Mouse (Mus musculus) forebrain, embryonic 16.5 days (tissue): Measurements from ENCODE around the gene Ccdc114. TPM values are rescaled to one million over a fixed set of nuclear protein-coding genes. Genes with fewer than 3 reads are reported as not detected.
A peak's percentile ranks its signal among the peaks of the same experiment; 100 is the strongest.
"Not testable (repeated sequence)": the region's sequence is repeated elsewhere in the genome, so short reads cannot be mapped to it uniquely, and the experiment has no call there.

Source experiments
- ATAC-seq: fragments of 200-750 bp; cut with Nextera tagmentation; 2 replicates; pipeline ENCODE4 v1.8.0; 2017; ENCODE audit warnings: mild to moderate bottlenecking, moderate library complexity
- H3K27ac ChIP-seq: fragments of 300-500 bp; sonication (generic); 2 replicates; pipeline ENCODE4 v1.5.1; 2014; ENCODE audit warnings: low read length, control low read depth
- H3K27me3 ChIP-seq: fragments of 300-500 bp; sonication (generic); replicated peaks from 2 replicates; pipeline ENCODE4 v1.6.1; 2014; ENCODE audit warnings: low read length; ENCODE audit not compliant: control insufficient read depth, insufficient read depth
- H3K36me3 ChIP-seq: fragments of 300-500 bp; sonication (generic); 2 replicates; pipeline ENCODE4 v1.6.1; 2014; ENCODE audit not compliant: control insufficient read depth, insufficient read depth
- H3K4me1 ChIP-seq: fragments of 300-500 bp; sonication (generic); replicated peaks from 2 replicates; pipeline ENCODE4 v1.6.1; 2014; ENCODE audit warnings: low read length; ENCODE audit not compliant: control insufficient read depth, insufficient read depth
- H3K4me2 ChIP-seq: fragments of 300-500 bp; sonication (generic); 2 replicates; pipeline ENCODE4 v1.6.1; 2014; ENCODE audit warnings: mild to moderate bottlenecking, low read length, control low read depth
- H3K4me3 ChIP-seq: fragments of 300-500 bp; sonication (generic); replicated peaks from 2 replicates; pipeline ENCODE4 v1.5.1; 2014; ENCODE audit warnings: mild to moderate bottlenecking, low read length, control low read depth
- H3K9ac ChIP-seq: fragments of 300-500 bp; sonication (generic); replicated peaks from 2 replicates; pipeline ENCODE4 v1.6.1; 2014; ENCODE audit warnings: low read depth, low read length, control low read depth
- H3K9me3 ChIP-seq: fragments of 300-500 bp; sonication (generic); 2 replicates; pipeline ENCODE4 v1.6.1; 2016; ENCODE audit warnings: low read length; ENCODE audit not compliant: control insufficient read depth
- WGBS: fragments of 180-500 bp; shearing (Covaris S2); extraction: QIAGEN DNeasy Blood & Tissue Kit; methylation state at CpG from one replicate; pipeline ENCODE4 v1.1.7; 2014; 5-methylcytosine and 5-hydroxymethylcytosine counted together
- polyA plus RNA-seq: library from polyadenylated mRNA; unstranded; fragments of >200 nt; fragmentation: Nextera tagmentation; extraction: Ambion mirVana; gene quantifications from 2 replicates; pipeline ENCODE4 v1.2.1, GENCODE M21; 2015

Gene Ccdc114
- polyA plus RNA-seq, 1 experiment from 2014 or later = 4.6 TPM

DNA sequence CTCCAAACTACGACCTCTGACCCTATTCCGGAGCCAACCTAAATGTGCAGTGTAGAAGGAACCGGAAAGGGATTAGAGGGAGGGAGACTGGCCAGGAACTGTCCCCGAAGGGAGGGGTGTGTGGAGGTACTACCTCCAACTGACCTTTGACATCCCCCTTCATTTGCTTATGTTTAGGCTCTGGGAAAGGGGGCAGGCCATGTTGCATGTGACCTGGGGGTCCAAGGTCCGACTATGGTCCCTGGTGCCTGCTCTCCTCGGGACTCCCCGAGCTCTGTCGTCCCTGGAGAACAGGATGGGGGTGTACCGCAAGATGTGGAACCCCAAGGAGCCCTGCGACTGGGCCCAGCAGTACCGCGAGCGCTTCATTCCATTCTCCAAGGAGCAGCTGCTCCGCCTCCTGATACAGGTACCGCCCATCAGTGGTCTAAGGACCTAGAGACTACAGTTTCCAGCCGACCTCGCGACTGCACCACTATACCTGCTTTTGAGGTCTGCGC is 26.6 kb upstream of the Ccdc114 start:
- H3K9me3 ChIP-seq = no peaks in the 10 kb centered on the region
- H3K27ac ChIP-seq = peak overlapping the region; percentile 73
- peak overlapping the region; percentile 70 for H3K9ac ChIP-seq
- peak overlapping the region; percentile 60 for H3K4me3 ChIP-seq
- 1% methylated on average over 19 of the region's 19 CpGs for WGBS
- no peaks in the 10 kb centered on the region for H3K36me3 ChIP-seq
- peak overlapping the region; percentile 94 for H3K4me2 ChIP-seq
- ATAC-seq = peak; percentile 52
- H3K4me1 ChIP-seq = peaks cover 7% of the 10 kb centered on the region
- H3K27me3 ChIP-seq = no peaks in the 10 kb centered on the region

DNA sequence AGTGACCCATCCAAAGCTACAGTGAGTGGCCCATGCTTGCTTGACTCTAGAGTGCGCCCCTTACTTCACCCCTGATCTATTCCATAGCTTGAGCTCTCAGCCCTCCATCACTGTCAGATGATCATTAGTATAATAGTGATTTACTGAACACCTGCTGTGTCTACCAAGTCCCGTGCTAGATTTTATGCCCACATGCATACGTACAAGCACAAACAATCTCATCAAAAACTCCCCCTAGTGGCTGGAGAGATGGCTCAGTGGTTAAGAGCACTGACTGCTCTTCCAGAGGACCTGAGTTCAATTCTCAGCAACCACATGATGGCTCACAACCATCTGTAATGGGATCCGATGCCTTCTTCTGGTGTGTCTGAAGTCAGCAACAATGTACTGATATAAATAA is 25.7 kb upstream of the Ccdc114 start:
- not testable (repeated sequence) for H3K27me3 ChIP-seq, ATAC-seq, H3K27ac ChIP-seq, H3K4me1 ChIP-seq, H3K9me3 ChIP-seq, H3K36me3 ChIP-seq, H3K9ac ChIP-seq, H3K4me3 ChIP-seq
- peak overlapping the region; percentile 94 for H3K4me2 ChIP-seq
- 51% methylated on average over 4 of the region's 4 CpGs for WGBS

DNA sequence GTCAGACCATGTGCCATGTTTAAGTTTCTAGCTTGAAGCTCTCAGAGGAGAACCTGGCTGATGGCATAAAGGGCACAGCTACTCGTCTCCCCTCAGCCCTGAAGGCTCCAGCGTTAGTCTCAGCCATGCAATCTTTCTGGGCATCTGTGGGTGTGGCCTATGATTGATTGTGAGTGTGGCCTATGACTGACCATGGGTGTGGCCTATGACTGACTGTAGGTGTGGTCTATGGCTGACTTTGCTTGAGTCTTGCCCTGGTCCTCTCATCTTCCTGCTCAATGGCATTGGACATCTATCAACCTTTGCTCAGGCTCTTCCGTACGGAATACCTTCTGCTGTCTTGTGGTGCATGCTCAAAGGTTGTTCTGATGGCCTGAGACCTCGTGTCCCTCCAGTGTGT is 22.3 kb upstream of the Ccdc114 start:
- Histone ChIP-seq H3K4me2 (no peak overlapping the region), H3K9ac (no peak overlapping the region), H3K9me3 (no peaks in the 10 kb centered on the region), H3K4me1 (peaks cover 7% of the 10 kb centered on the region), H3K27me3 (no peaks in the 10 kb centered on the region), H3K27ac (no peak overlapping the region), H3K4me3 (no peak overlapping the region), H3K36me3 (no peaks in the 10 kb centered on the region)
- ATAC-seq = no peak
- 62% methylated on average over 5 of the region's 5 CpGs for WGBS

DNA sequence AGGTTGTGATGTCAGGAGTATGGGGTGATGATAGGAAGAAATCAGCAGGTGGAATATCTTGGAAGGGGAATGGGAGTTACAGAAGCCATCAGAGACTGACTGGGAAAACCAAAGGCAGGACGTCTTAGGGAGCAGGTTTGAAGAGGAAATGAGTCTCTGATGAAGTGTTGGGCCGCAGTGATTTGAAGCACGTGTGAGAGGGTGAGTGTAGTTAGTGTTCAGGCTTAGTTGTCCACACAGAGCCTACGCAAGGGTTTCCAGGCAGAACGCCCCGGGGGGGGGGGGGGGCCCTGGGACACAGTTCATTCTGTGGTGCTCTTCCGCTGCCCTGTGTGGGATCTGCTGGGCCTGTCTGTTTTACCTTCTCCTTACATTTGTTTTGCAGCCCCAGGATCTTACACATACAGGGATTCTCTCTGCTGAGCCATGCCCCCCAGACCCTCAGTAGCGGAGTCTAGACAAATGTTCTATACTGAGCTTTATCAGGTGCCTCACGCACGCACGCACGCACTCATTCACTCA is 21.3 kb upstream of the Ccdc114 start:
- Histone ChIP-seq H3K9me3 (no peaks in the 10 kb centered on the region), H3K9ac (no peak overlapping the region), H3K36me3 (no peaks in the 10 kb centered on the region), H3K4me3 (no peak overlapping the region), H3K27ac (no peak overlapping the region), H3K4me2 (no peak overlapping the region), H3K4me1 (peaks cover 2% of the 10 kb centered on the region), H3K27me3 (no peaks in the 10 kb centered on the region)
- WGBS = 77% methylated on average over 12 of the region's 12 CpGs
- ATAC-seq = no peak

DNA sequence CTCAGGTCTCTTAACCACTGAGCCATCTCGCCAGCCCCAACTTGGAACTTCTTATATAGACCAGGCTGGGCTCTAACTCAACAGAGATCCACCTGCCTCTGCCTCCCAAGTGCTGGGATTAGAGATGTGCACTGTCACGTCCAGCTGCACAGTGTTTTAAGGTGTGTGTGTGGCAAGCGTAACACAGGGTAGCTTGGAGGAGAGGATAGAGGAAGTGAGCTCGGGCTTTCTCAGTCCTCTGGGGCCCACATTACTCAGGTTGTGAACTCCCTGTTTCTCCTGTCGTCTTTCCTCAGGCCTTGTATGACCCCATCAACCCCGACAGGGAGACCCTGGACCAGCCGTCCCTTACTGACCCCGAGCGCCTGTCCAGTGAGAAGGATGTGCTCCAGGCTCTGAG is 17.2 kb upstream of the Ccdc114 start:
- no peak for ATAC-seq
- no peak overlapping the region for H3K9ac ChIP-seq
- 93% methylated on average over 9 of the region's 9 CpGs for WGBS

DNA sequence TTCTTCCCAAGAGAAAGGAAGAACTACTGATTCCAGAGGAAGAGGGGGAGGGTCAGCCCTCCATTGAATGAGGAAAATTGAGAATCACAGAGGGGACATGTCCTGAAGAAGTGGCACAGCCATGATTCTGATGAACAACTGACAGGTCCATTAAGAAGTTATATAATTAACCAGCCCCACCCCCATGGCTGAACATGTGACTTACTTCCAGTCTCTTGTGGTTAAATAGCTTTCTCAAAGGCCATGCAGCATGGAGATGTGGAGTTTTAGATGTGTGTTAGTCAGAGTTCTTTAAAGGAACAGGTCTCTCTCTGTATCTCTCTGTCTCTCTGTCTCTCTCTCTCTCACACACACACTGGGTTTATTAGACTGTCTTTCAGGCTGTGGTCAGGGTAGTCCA is 15.5 kb upstream of the Ccdc114 start:
- H3K27ac ChIP-seq = no peak overlapping the region
- no peak overlapping the region for H3K4me2 ChIP-seq
- H3K9ac ChIP-seq = no peak overlapping the region
- H3K4me1 ChIP-seq = no peaks in the 10 kb centered on the region
- ATAC-seq = no peak
- no peaks in the 10 kb centered on the region for H3K9me3 ChIP-seq
- H3K36me3 ChIP-seq = peaks cover 4% of the 10 kb centered on the region; the same call in 1 of the 2 replicates
- no peaks in the 10 kb centered on the region for H3K27me3 ChIP-seq
- no peak overlapping the region for H3K4me3 ChIP-seq

More for the DNA sequence above, 17.2 kb upstream of the Ccdc114 start:
- no peaks in the 10 kb centered on the region for H3K4me1 ChIP-seq
- no peaks in the 10 kb centered on the region for H3K27me3 ChIP-seq
- no peaks in the 10 kb centered on the region for H3K9me3 ChIP-seq
- no peak overlapping the region for H3K27ac ChIP-seq
- no peak overlapping the region for H3K4me2 ChIP-seq
- H3K4me3 ChIP-seq = no peak overlapping the region
- peaks cover 4% of the 10 kb centered on the region; the same call in 1 of the 2 replicates for H3K36me3 ChIP-seq

DNA sequence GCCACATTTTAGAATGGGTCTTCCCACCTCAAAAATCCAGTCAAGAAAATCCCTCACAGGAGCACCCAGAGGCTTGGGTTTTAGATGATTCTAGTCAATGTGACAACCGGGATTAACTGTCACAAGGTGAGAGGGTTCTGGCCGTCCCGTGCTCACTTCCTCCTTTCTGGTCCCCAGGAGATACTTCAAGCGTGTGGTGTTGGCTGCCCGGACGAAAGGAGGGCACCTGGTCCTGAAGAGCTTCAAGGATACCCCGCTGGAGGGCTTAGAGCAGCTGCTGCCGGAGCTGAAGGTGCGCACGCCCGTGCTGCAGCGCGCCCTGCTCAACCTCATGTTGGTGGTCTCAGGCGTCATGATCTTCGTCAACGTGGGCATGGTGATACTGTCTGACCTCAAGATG is 14.7 kb upstream of the Ccdc114 start:
- no peak overlapping the region for H3K4me3 ChIP-seq
- no peak for ATAC-seq
- H3K27ac ChIP-seq = no peak overlapping the region
- no peaks in the 10 kb centered on the region for H3K27me3 ChIP-seq
- no peak overlapping the region for H3K9ac ChIP-seq
- peaks cover 4% of the 10 kb centered on the region; the same call in 1 of the 2 replicates for H3K36me3 ChIP-seq
- no peak overlapping the region for H3K4me2 ChIP-seq
- H3K4me1 ChIP-seq = no peaks in the 10 kb centered on the region
- WGBS = 96% methylated on average over 16 of the region's 16 CpGs
- no peaks in the 10 kb centered on the region for H3K9me3 ChIP-seq

DNA sequence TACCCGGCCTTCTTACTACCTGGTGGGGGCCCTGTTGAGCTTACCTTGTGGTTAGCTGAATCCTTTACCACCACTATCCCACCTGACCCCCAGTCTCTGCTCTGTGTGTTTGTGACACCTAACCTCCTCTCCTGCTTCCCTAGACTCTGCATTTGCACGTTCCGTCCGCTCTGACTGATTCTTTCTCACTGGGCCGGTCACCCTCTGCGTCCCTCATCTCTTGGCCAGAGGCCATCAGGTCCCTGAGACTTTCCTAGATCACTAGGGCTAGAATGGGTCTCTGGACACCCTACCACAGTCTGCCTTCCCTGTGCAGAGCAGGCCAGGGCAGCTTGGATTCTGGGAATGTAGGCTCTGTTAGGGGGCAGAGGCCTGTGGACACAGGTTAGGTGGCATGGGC is 9.8 kb upstream of the Ccdc114 start:
- Histone ChIP-seq H3K36me3 (peaks cover 4% of the 10 kb centered on the region; the same call in 1 of the 2 replicates), H3K9me3 (no peaks in the 10 kb centered on the region), H3K9ac (no peak overlapping the region), H3K4me2 (no peak overlapping the region), H3K4me1 (peaks cover 22% of the 10 kb centered on the region), H3K4me3 (no peak overlapping the region), H3K27ac (no peak overlapping the region), H3K27me3 (no peaks in the 10 kb centered on the region)
- WGBS = 90% methylated on average over 6 of the region's 6 CpGs
- no peak for ATAC-seq

DNA sequence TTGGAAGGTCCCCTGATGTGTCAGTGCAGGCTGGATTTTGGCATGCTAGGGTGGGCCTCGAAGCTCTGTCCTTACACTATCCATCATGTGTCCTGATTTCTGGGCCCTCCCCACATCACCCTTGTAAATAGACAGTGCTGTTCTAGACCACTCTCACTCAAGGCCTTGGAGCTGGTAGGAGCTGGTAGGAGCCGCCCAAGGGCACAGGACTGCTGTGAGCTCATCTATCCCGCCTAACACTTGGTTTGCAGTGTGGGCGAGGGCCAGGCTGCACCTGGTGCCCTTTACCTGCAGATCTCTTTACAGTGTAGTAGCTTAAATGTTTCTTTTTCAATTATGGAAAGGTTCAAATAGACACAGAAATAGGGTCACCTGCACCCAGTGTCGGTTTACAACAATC is 8.9 kb upstream of the Ccdc114 start:
- no peak overlapping the region for H3K4me2 ChIP-seq
- ATAC-seq = no peak
- H3K4me1 ChIP-seq = peaks cover 22% of the 10 kb centered on the region
- peaks cover 4% of the 10 kb centered on the region; the same call in 1 of the 2 replicates for H3K36me3 ChIP-seq
- H3K9me3 ChIP-seq = no peaks in the 10 kb centered on the region
- H3K4me3 ChIP-seq = no peak overlapping the region
- H3K27ac ChIP-seq = no peak overlapping the region
- WGBS = 91% methylated on average over 5 of the region's 5 CpGs
- no peak overlapping the region for H3K9ac ChIP-seq
- H3K27me3 ChIP-seq = no peaks in the 10 kb centered on the region
